Mouse (Mus musculus) frontal cortex, postnatal 36 days (tissue): ENCODE results near the gene Krt33a.

Source experiments
- DNase-seq, 2 experiments: peaks; one replicate each; pipeline ENCODE4 v3.0.0; 2022; ENCODE audit warnings: low spot score in 2 of 2

Gene Krt33a

DNA sequence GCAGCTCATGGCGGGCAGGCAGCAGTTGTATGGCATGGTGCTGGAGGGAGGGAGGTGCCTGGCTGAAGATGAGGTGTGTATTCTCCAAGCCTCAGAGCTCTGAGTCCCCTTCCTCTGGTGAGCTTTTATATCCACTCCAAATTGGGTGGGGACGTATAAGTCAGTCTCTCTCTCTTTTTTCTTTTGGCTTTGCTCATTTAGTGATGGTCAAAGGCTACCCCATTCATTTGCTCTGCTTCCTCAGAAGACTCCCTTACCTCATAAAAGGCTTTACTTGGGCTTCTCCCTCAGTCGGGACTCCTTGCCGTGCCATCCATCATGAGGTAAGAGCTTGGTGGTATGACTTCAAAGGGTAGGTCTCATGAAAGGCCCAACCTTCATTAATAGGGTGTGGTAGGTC lies at the start of gene Krt33a:
Gene Krt33a, minus strand, starts transcription at position 101 of the 400 bp plus-strand sequence.
- DNase-seq, result no peak

- no peak for DNase-seq
Observed at GRCm38 (mm10) chr11:100058875-100059274, 42.9 kb upstream of the Krt33a start.

DNA sequence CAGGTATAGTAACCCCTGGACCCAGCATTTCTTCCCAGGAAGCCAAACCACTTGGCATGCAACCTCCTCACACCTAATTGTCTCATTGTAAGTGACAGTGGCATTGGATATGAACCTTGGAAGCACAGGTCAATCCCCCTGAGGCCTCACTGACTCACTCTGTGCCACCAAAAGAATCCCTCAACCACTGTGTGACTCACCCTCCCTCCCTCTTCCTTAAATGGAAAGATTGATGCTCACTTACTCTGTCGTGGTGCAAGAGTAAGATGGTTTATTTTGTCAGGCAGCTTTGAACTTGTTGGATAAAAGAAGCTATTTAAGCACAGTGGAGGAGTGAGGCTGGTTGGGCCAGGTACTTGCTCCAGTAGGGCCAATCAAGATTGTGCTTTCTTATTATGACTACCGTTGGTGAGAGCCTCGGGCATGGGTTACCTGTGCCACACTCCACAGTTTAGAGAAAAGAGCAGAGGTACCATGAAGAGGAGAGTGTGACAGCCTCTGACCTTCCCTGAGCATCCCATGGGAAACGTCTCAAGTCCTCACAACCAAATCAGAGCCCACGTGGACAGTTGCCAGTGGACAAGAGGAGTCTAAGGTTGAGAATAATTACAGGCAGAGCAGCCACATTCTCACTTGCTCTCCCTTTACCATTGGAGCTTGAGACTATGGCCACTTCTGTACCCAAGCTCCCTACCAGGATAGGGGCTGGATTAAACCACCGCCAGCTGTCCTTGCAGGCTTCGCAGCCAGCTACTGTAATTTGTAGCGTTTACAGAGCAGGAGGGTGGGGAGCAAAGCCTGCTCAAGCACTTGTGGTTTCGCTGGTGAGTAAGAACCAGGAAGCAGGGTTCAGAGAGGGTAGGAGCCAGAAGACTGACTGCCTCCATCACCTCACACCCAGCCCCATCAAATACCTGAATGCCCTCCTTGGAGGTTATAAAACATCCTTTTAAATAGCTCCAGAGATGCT lies 40.0 kb upstream of the Krt33a start:
- DNase-seq, result no peak

- no peak for DNase-seq
Observed at GRCm38 (mm10) chr11:100050451-100050850, 34.4 kb upstream of the Krt33a start, which contains the start of gene Krt31. Krt31 (minus strand) TSS chr11:100050551.

DNA sequence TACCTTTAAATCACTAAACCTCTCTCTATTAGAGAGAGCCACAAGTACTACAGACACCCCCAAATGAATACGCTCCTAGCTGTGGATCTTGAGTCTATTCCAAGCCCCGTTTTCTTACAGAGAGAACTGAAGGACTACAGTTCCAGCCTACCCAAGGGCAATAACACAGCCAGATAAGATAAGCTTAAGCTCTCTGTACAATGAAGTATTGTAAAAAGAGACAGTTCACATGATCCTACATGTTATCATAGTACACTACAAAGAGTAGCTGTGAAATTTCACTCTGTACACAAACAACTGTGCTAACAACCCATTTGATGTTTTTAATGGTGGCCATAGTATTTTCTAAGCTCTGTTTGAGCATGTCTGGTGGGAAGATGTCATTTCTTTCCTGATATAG lies 31.2 kb upstream of the Krt33a start:
- DNase-seq, result no peak

DNA sequence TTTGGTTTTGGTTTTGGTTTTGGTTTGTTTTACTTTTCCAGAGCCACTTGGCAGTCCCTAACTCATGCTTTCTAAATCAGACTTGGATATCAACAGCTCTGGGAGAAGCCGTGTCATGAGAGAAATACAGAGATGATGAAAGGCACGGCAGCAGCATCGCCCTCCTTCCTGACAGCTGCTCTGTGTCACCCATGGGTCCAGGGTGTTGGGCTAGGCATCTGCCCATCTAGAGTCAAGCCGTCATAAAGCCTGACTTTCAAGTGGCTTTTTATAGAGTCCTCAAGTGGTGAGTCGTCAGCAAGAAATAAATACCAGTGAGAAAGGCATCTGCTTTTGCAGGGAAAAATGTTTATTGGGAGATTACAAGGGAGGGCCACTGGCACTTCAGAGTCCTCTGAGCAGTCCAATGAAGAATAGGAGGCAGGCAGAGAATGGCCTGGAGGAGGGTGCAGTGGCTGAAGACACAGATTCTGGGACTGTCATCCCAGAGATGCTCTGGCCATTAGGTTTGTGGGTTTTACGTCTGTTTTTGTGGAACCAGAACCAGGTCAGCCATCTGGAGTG lies 30.4 kb upstream of the Krt33a start:
- peak; percentile 1 to 9 for DNase-seq

- DNase-seq, result no peak
Observed at GRCm38 (mm10) chr11:100041454-100041853, 25.4 kb upstream of the Krt33a start, which contains the start of gene Krt34. Krt34 (minus strand) TSS chr11:100041554.

DNA sequence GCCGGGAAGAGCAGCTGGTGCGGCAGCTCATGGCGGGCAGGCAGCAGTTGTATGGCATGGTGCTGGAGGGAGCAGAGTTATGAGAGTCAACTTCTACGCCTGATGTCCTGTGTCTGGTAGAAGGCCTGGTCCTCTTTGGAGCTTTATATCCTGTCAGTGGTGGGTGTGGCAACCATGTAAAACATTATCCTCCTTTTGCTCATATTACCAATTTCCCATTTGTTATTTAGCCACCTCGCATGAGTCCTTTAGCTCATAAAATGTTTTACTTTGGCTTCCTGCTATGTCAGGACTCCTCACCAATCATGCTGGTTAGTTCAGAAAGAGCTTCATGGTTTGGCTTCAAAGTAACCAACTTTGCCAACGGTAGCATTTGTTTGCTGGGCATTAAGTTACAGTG lies 13.8 kb upstream of the Krt33a start, which contains the start of gene Krt33b:
Gene Krt33b, minus strand, starts transcription at position 101 of the 400 bp plus-strand sequence.
- no peak for DNase-seq

DNA sequence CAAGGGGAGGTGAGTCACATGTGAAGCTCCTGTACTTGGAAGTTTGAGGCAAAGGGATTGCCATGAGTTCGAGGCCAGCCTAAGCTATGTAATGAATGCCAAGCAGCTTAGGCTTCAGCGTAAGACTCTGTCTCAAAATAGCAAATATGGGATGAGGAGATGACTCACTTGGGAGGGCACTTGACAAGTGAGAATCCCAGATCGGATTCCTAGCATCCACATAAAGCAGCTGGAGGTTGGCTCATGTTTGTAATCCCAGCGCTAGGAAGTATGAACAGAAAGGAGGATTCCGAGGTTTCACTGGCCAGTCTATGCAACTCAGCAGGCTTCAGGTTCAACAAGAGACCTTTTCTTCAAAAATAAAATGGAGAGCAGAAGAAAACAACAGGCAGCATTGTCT lies 5.4 kb upstream of the Krt33a start:
- peak; percentile 14 to 28 for DNase-seq

- no peak for DNase-seq
Observed at GRCm38 (mm10) chr11:100019466-100019865, 3.5 kb upstream of the Krt33a start.

DNA sequence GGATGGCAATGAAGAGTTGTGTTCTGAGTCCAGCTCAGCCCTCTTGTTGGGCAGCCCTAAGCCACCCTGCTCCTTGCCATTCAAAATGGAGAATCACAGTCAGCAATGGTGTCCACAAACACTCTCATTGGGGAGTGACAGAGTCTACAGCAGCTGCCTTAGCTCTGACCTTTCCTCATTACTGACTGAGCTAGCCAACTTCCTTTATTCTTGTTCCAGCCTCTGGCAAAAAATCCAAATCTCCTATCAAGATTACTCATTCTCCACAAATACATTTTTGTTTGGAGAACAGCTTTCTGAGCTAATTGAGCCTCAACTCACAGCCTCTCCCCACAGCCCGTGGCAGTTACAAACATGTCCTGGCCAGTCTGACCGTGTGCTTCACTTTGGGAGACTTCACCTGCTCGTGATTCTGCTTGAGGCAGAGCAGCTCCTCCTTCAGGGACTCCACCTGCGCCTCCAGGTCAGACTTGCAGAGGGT lies 2.3 kb downstream of the Krt33a start:
- no peak for DNase-seq

DNA sequence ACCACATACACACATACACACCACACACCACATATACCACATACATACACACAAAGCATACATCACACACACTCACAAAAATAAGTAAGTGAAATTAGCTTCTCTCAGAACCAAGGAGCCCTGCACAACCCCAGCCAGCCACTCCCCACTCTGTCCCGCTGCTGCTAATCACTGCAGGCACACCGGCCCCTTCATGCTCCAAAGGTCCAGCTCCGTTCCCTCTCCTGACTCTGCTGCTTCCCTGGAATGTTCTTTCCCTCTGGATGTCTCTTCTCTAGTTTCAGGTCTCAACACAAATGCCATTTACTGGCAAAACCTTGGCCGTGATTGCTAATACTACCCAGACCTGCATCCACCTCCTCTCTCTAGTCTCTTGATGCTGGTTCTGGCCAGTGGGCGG lies 5.3 kb downstream of the Krt33a start:
- DNase-seq, result no peak

- no peak for DNase-seq
Observed at GRCm38 (mm10) chr11:100008336-100008735, 7.7 kb downstream of the Krt33a start.

- DNase-seq, result no peak
Observed at GRCm38 (mm10) chr11:100006624-100007023, 9.4 kb downstream of the Krt33a start.

DNA sequence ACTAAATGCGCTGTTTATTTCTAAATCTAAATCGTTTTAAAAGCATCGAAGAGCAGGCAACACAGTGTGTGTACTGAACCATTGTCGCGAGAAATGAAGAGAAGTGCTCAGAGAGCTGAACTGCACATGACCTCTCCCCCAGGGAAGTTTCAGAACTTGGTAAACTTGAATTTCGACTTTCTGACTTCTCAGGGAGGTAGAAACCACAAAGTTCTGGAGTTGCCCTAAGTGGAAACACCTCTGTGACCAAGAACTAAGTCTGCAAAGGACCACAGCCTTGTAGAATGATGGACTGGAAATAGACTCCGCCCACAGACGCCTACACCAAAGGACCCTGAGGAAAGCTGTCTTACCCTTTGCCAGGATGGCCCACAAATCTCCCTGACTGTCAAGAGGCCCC lies 10.1 kb downstream of the Krt33a start:
- DNase-seq, result no peak

DNA sequence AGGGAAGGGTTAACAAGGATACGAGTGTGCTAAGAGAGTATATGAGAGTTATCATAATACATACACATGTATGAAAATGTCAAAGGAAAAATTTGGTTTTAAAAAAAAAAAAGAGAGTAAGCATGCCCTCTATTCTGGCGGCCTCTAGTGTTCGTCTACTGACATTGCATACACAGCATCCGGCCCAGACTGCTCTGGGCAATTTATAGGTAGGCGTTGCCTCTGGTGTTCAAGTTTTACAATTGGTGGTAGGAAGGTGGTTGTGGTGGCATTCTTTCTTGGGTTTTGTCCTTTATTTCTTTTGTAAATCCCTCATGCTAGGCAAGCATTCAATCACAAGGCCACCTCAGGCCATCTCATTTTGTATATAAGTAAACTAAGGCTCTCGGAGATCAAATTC lies 11.2 kb downstream of the Krt33a start:
- DNase-seq, result peak; percentile 44 to 70

GRCm38 (mm10) chr11:99999091-99999490 lies 16.9 kb downstream of the Krt33a start:
- no peak for DNase-seq

GRCm38 (mm10) chr11:99994384-99994661 lies 21.7 kb downstream of the Krt33a start:
- no peak for DNase-seq

- no peak for DNase-seq
Observed at GRCm38 (mm10) chr11:99993620-99994383, 22.2 kb downstream of the Krt33a start, which contains the start of gene Krtap17-1. Krtap17-1 (minus strand) TSS chr11:99993994.

- DNase-seq, result no peak
Observed at GRCm38 (mm10) chr11:99990571-99990970, 25.4 kb downstream of the Krt33a start.

- no peak for DNase-seq
Observed at GRCm38 (mm10) chr11:99989881-99990405, 26.1 kb downstream of the Krt33a start.

GRCm38 (mm10) chr11:99988530-99988929 lies 27.5 kb downstream of the Krt33a start:
- no peak for DNase-seq
